Mouse (Mus musculus): ENCODE measurements around the gene Bri3.
"Not testable (repeated sequence)": the region's sequence is repeated elsewhere in the genome, so short reads cannot be mapped to it uniquely, and the experiment has no call there.

The Bri3 gene

GRCm38 (mm10) chr5:144359886-144360285 is 115.6 kb downstream of the Bri3 start:
- DNase-seq (ENCODE audit: low spot score) = no peak

GRCm38 (mm10) chr5:144360346-144360745 is 116.1 kb downstream of the Bri3 start:
- no peak for DNase-seq (ENCODE audit: low spot score)

GRCm38 (mm10) chr5:144364680-144365357 is 120.6 kb downstream of the Bri3 start:
- DNase-seq (ENCODE audit: low spot score) = no peak

- DNase-seq (ENCODE audit: low spot score) = not testable (repeated sequence)
These were observed 122.3 kb downstream of the Bri3 start for GRCm38 (mm10) chr5:144366551-144366950.

GRCm38 (mm10) chr5:144368661-144369205 is 124.5 kb downstream of the Bri3 start:
- no peak for DNase-seq (ENCODE audit: low spot score)

- DNase-seq (ENCODE audit: low spot score) = peak; percentile 86
These were observed 126.7 kb downstream of the Bri3 start for GRCm38 (mm10) chr5:144370986-144371385.

GRCm38 (mm10) chr5:144372177-144372576 is 127.9 kb downstream of the Bri3 start:
- peak; percentile 85 for DNase-seq (ENCODE audit: low spot score)

- no peak for DNase-seq (ENCODE audit: low spot score)
These were observed 128.6 kb downstream of the Bri3 start for GRCm38 (mm10) chr5:144372885-144373284.

GRCm38 (mm10) chr5:144379431-144379830 is 135.2 kb downstream of the Bri3 start:
- DNase-seq (ENCODE audit: low spot score) = no peak

- no peak for DNase-seq (ENCODE audit: low spot score)
These were observed 136.5 kb downstream of the Bri3 start for GRCm38 (mm10) chr5:144380689-144381088.

- no peak for DNase-seq (ENCODE audit: low spot score)
These were observed 137.5 kb downstream of the Bri3 start for GRCm38 (mm10) chr5:144381782-144382181.

GRCm38 (mm10) chr5:144383936-144384335 is 139.7 kb downstream of the Bri3 start:
- no peak for DNase-seq (ENCODE audit: low spot score)

GRCm38 (mm10) chr5:144387851-144388250 is 143.6 kb downstream of the Bri3 start:
- DNase-seq (ENCODE audit: low spot score) = peak; percentile 44

GRCm38 (mm10) chr5:144394142-144394541 is 149.9 kb downstream of the Bri3 start:
- no peak for DNase-seq (ENCODE audit: low spot score)

GRCm38 (mm10) chr5:144397566-144397965 is 153.3 kb downstream of the Bri3 start:
- DNase-seq (ENCODE audit: low spot score) = no peak

GRCm38 (mm10) chr5:144400821-144401220 is 156.6 kb downstream of the Bri3 start:
- no peak for DNase-seq (ENCODE audit: low spot score)

GRCm38 (mm10) chr5:144406256-144406655 is 162.0 kb downstream of the Bri3 start:
- no peak for DNase-seq (ENCODE audit: low spot score)

- no peak for DNase-seq (ENCODE audit: low spot score)
These were observed 166.4 kb downstream of the Bri3 start for GRCm38 (mm10) chr5:144410666-144411065.

- DNase-seq (ENCODE audit: low spot score) = no peak
These were observed 167.5 kb downstream of the Bri3 start for GRCm38 (mm10) chr5:144411702-144412101.

- no peak for DNase-seq (ENCODE audit: low spot score)
These were observed 168.5 kb downstream of the Bri3 start for GRCm38 (mm10) chr5:144412781-144413180.

GRCm38 (mm10) chr5:144418456-144418855 is 174.2 kb downstream of the Bri3 start:
- no peak for DNase-seq (ENCODE audit: low spot score)

GRCm38 (mm10) chr5:144420001-144420400 is 175.8 kb downstream of the Bri3 start:
- DNase-seq (ENCODE audit: low spot score) = no peak

GRCm38 (mm10) chr5:144426697-144427096 is 182.5 kb downstream of the Bri3 start:
- no peak for DNase-seq (ENCODE audit: low spot score)

GRCm38 (mm10) chr5:144427861-144428260 is 183.6 kb downstream of the Bri3 start:
- DNase-seq (ENCODE audit: low spot score) = no peak

Measured in yolk sac, embryonic 10.5 days (tissue).